Mouse (Mus musculus): ENCODE results near the gene Tcf7l2. TPM values are rescaled to one million over a fixed set of nuclear protein-coding genes. Genes with fewer than 3 reads are reported as not detected.

The Tcf7l2 gene
- polyA plus RNA-seq, 1 experiment from 2014 or later: 61.7 TPM

DNA sequence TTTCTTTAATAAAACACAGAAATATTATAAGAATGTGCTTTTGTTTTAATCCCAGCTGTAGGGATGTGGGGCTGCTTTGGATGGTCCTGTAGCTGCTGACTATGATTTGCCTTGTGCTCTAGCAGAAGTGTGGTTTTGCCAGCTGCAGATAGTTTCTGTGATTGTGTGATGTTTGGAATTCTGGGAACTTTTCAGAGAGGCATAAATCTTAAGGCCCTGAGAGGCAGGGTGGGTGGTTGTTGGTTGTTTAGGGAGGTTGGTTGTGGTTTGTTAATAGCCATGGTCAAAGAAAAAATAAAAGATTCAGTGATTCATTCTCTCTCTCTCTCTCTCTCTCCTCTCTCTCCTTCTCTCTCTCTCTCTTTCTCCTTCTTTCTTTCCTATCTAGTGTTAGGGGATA lies 57.8 kb downstream of the Tcf7l2 start:
- Histone ChIP-seq H3K4me1 (peaks cover 51% of the 10 kb centered on the region), H3K9ac (no peak overlapping the region), H3K9me3 (replicated peaks) (no peaks in the 10 kb centered on the region), H3K27ac (no peak overlapping the region), H3K4me2 (no peak overlapping the region), H3K4me3 (replicated peaks) (no peak overlapping the region), H3K27me3 (no peaks in the 10 kb centered on the region), H3K36me3 (no peaks in the 10 kb centered on the region)
- no peak for ATAC-seq (replicated peaks; ENCODE audit: low FRiP score)

DNA sequence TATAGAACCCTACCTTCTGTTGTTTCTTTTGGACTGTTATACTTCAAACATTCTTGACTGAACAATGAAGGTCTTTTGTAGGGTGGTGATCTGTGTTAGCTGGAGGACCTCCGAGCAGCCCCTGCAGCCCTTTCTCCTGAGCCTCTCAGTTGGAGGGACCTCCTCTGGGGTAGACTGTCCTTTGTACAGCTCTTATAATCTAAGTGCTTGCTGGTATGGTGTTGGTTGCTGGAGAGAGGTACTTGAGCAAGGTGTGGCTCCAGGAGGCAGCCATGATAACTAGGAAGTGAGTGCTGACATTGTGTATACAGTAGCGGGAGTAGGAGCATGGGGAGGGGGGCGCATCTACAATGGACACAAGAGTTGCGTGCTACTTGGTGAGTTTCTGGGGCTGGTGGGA lies 58.4 kb downstream of the Tcf7l2 start:
- H3K4me1 ChIP-seq: peaks cover 47% of the 10 kb centered on the region
- no peak overlapping the region for H3K4me2 ChIP-seq
- H3K4me3 ChIP-seq (replicated peaks): no peak overlapping the region
- no peak overlapping the region for H3K27ac ChIP-seq
- no peak overlapping the region for H3K9ac ChIP-seq
- no peaks in the 10 kb centered on the region for H3K27me3 ChIP-seq
- ATAC-seq (replicated peaks; ENCODE audit: low FRiP score): no peak
- 98% methylated on average over 4 of the region's 4 CpGs for WGBS
- no peaks in the 10 kb centered on the region for H3K36me3 ChIP-seq
- no peaks in the 10 kb centered on the region for H3K9me3 ChIP-seq (replicated peaks)

GRCm38 (mm10) chr19:55803121-55803520 lies 61.5 kb downstream of the Tcf7l2 start:
- Histone ChIP-seq H3K9me3 (replicated peaks) (no peaks in the 10 kb centered on the region), H3K4me2 (no peak overlapping the region), H3K9ac (no peak overlapping the region), H3K36me3 (no peaks in the 10 kb centered on the region), H3K27me3 (no peaks in the 10 kb centered on the region), H3K4me1 (peaks cover 44% of the 10 kb centered on the region), H3K27ac (no peak overlapping the region), H3K4me3 (replicated peaks) (no peak overlapping the region)
- WGBS: 71% methylated on average over 1 of the region's 1 CpGs
- no peak for ATAC-seq (replicated peaks; ENCODE audit: low FRiP score)

GRCm38 (mm10) chr19:55803797-55804196 lies 62.2 kb downstream of the Tcf7l2 start:
- no peak overlapping the region for H3K4me3 ChIP-seq (replicated peaks)
- no peak overlapping the region for H3K4me2 ChIP-seq
- 80% methylated on average over 12 of the region's 12 CpGs for WGBS
- no peak for ATAC-seq (replicated peaks; ENCODE audit: low FRiP score)
- no peaks in the 10 kb centered on the region for H3K27me3 ChIP-seq
- no peaks in the 10 kb centered on the region for H3K9me3 ChIP-seq (replicated peaks)
- peaks cover 45% of the 10 kb centered on the region for H3K4me1 ChIP-seq
- H3K27ac ChIP-seq: no peak overlapping the region
- no peak overlapping the region for H3K9ac ChIP-seq
- H3K36me3 ChIP-seq: no peaks in the 10 kb centered on the region

- no peak for ATAC-seq (replicated peaks; ENCODE audit: low FRiP score)
- Histone ChIP-seq H3K36me3 (no peaks in the 10 kb centered on the region), H3K4me2 (no peak overlapping the region), H3K9me3 (replicated peaks) (no peaks in the 10 kb centered on the region), H3K27me3 (no peaks in the 10 kb centered on the region), H3K4me1 (peaks cover 45% of the 10 kb centered on the region), H3K9ac (no peak overlapping the region), H3K27ac (no peak overlapping the region), H3K4me3 (replicated peaks) (no peak overlapping the region)
- WGBS: 77% methylated on average over 7 of the region's 7 CpGs
Observed at GRCm38 (mm10) chr19:55804795-55805194, 63.2 kb downstream of the Tcf7l2 start.

DNA sequence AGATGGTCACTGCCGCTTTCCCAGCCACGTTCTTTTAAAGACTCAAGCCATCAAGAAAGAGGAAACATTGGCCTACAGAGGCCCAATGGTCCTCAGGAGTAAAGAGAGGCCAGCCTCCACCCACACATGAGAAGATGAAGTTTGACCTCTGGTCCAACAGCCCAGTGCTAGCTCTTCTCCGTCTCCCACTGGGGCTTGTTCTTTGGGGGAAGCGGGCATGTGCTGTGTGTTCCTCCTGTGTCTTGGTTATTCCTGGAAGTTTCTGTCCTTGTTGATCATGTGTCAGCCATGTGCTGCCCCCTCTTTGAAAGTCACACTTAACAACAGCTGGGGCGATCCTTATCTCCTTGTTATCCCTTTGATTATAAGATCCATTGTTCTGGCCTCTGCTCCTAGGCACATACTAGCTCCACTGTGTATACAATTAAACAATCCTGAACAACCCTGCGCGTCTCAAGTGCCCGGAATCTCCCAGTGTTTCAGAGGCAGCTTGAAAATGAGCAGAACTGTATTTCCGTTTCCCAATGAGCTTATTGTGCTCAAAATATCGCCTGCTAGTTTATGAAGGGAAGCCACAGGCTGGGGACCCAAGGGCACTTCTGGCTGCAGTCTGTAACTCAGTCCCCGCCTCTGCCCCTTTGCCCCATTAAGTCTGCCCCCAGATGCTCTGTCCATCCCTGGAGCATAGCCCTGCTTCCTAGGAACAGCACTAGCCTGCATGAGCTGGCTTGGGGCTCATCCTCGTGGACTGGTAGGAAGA lies 65.0 kb downstream of the Tcf7l2 start:
- Histone ChIP-seq H3K4me2 (0 out of 2 replicates have a peak overlapping the region, but pooled peaks have one; percentile 3), H3K27me3 (no peaks in the 10 kb centered on the region), H3K4me3 (replicated peaks) (no peak overlapping the region), H3K36me3 (no peaks in the 10 kb centered on the region), H3K4me1 (peaks cover 45% of the 10 kb centered on the region), H3K9ac (no peak overlapping the region), H3K27ac (peak overlapping the region; percentile 79), H3K9me3 (replicated peaks) (no peaks in the 10 kb centered on the region)
- WGBS: 40% methylated on average over 12 of the region's 12 CpGs
- ATAC-seq (replicated peaks; ENCODE audit: low FRiP score): peak; percentile 52

GRCm38 (mm10) chr19:55807194-55808053 lies 65.8 kb downstream of the Tcf7l2 start:
- no peaks in the 10 kb centered on the region for H3K9me3 ChIP-seq (replicated peaks)
- ATAC-seq (replicated peaks; ENCODE audit: low FRiP score): peak; percentile 54
- peaks cover 45% of the 10 kb centered on the region for H3K4me1 ChIP-seq
- peak overlapping the region; percentile 79 for H3K27ac ChIP-seq
- no peaks in the 10 kb centered on the region for H3K27me3 ChIP-seq
- WGBS: 16% methylated on average over 20 of the region's 20 CpGs
- no peak overlapping the region for H3K9ac ChIP-seq
- no peaks in the 10 kb centered on the region for H3K36me3 ChIP-seq
- H3K4me2 ChIP-seq: 0 out of 2 replicates have a peak overlapping the region, but pooled peaks have one; percentile 3
- H3K4me3 ChIP-seq (replicated peaks): no peak overlapping the region

GRCm38 (mm10) chr19:55808304-55808703 lies 66.7 kb downstream of the Tcf7l2 start:
- H3K9ac ChIP-seq: no peak overlapping the region

DNA sequence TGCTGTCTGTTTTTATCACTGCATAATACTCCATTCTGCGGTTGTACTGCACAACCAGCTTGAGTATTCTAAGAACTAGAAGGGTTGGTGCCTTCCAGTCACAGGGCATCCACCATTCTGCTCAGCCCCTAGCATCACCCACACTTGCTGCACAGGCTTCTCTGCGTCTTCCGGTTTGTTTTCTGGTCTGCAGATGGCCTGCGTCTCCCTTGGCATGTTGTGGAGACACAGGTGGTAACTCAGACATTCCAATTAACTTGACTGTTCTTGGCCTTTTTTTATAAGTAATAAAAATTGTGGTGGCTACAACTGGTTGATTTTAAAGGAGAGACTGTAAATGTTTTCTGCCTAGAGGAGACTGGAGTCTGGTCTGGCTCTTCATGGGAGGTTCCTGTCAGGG lies 67.9 kb downstream of the Tcf7l2 start:
- WGBS: 81% methylated on average over 4 of the region's 4 CpGs
- Histone ChIP-seq H3K9me3 (replicated peaks) (no peaks in the 10 kb centered on the region), H3K4me2 (no peak overlapping the region), H3K9ac (no peak overlapping the region), H3K4me1 (peaks cover 40% of the 10 kb centered on the region), H3K4me3 (replicated peaks) (no peak overlapping the region), H3K36me3 (no peaks in the 10 kb centered on the region), H3K27me3 (no peaks in the 10 kb centered on the region), H3K27ac (no peak overlapping the region)
- no peak for ATAC-seq (replicated peaks; ENCODE audit: low FRiP score)

More at GRCm38 (mm10) chr19:55808304-55808703, 66.7 kb downstream of the Tcf7l2 start:
- no peak for ATAC-seq (replicated peaks; ENCODE audit: low FRiP score)
- Histone ChIP-seq H3K36me3 (no peaks in the 10 kb centered on the region), H3K9me3 (replicated peaks) (no peaks in the 10 kb centered on the region), H3K4me1 (peaks cover 40% of the 10 kb centered on the region), H3K27ac (no peak overlapping the region), H3K4me3 (replicated peaks) (no peak overlapping the region), H3K27me3 (no peaks in the 10 kb centered on the region), H3K4me2 (no peak overlapping the region)
- WGBS: 69% methylated on average over 2 of the region's 2 CpGs

DNA sequence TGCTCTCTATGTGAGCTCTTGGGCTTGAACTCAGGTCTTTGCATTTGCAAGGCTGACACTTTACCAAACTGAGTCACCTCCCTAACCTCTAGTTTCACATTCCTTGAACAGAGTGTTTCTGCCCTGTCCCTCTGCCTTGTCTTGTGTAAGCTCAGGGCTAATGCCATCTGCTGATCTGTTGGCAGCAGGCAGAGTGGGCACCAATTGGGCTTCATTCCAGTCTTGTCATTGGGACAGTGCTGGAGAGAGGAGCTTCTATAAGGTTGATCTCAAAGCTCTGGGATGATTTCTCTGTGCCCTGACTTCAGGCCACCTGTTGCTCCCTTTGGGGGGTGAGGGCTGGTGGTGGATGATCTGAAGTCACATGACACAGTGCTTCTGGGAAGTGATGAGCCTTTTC lies 70.6 kb downstream of the Tcf7l2 start:
- ATAC-seq (replicated peaks; ENCODE audit: low FRiP score): no peak
- no peak overlapping the region for H3K27ac ChIP-seq
- peaks cover 36% of the 10 kb centered on the region for H3K4me1 ChIP-seq
- no peak overlapping the region for H3K4me3 ChIP-seq (replicated peaks)
- H3K27me3 ChIP-seq: no peaks in the 10 kb centered on the region
- H3K4me2 ChIP-seq: no peak overlapping the region
- H3K36me3 ChIP-seq: no peaks in the 10 kb centered on the region
- H3K9ac ChIP-seq: no peak overlapping the region
- H3K9me3 ChIP-seq (replicated peaks): no peaks in the 10 kb centered on the region

- 31% methylated on average over 15 of the region's 15 CpGs for WGBS
Observed at GRCm38 (mm10) chr19:55815010-55815790, 73.6 kb downstream of the Tcf7l2 start.

DNA sequence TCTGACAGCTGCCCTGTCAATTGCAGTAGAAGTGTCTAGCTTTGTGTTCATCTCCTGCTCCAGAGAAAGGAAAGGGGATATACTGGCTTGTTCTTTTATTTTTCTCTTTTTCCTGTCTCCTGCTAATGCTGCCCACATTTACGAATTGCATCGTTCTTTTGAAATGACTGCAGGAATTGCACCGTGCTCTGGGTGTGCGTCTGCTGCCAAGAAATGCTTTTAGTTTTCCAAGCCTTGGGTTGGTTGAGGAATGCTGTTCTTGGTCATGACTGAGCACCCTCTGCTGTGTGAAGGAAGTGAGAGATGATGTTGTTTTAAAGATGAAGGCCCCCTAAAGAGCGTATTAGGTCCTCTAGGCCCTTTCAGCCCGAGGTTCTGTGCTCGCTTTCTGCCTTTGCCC lies 75.4 kb downstream of the Tcf7l2 start:
- H3K27me3 ChIP-seq: no peaks in the 10 kb centered on the region
- no peak for ATAC-seq (replicated peaks; ENCODE audit: low FRiP score)
- H3K27ac ChIP-seq: no peak overlapping the region
- 79% methylated on average over 7 of the region's 7 CpGs for WGBS
- H3K36me3 ChIP-seq: peaks cover 31% of the 10 kb centered on the region
- no peak overlapping the region for H3K9ac ChIP-seq
- H3K4me1 ChIP-seq: peaks cover 22% of the 10 kb centered on the region
- no peaks in the 10 kb centered on the region for H3K9me3 ChIP-seq (replicated peaks)
- no peak overlapping the region for H3K4me3 ChIP-seq (replicated peaks)
- H3K4me2 ChIP-seq: no peak overlapping the region

More at GRCm38 (mm10) chr19:55815010-55815790, 73.6 kb downstream of the Tcf7l2 start:
- H3K9me3 ChIP-seq (replicated peaks): no peaks in the 10 kb centered on the region
- H3K27ac ChIP-seq: peak overlapping the region; percentile 33
- H3K9ac ChIP-seq: no peak overlapping the region
- peak overlapping the region; percentile 15 for H3K4me2 ChIP-seq
- no peak overlapping the region for H3K4me3 ChIP-seq (replicated peaks)
- peaks cover 22% of the 10 kb centered on the region for H3K4me1 ChIP-seq
- H3K27me3 ChIP-seq: no peaks in the 10 kb centered on the region
- peaks cover 23% of the 10 kb centered on the region for H3K36me3 ChIP-seq
- ATAC-seq (replicated peaks; ENCODE audit: low FRiP score): peak; percentile 46; the same call in 1 of the 2 replicates

Data from kidney, embryonic 15.5 days (tissue).